Mouse (Mus musculus) kidney, postnatal 0 days (tissue): ENCODE measurements at regions not wholly inside any gene's neighbourhood (a gene's known extent, or its start where the extent isn't known, plus 50 kb on each side); places are given as distances from the start of the nearest gene placed in this dataset.

Experiments used
- ATAC-seq: fragments of 200-750 bp; cut with Nextera tagmentation; replicated peaks from 2 replicates; pipeline ENCODE4 v1.8.0; 2017; ENCODE audit warnings: low read depth, moderate number of reproducible peaks, moderate TSS enrichment, moderate library complexity; ENCODE audit not compliant: low FRiP score
- DNase-seq: peaks from one replicate; pipeline ENCODE4 v3.0.0-alpha.2; 2016; ENCODE audit warnings: low spot score
- H3K27ac ChIP-seq: fragments of 300-500 bp; sonication (generic); 2 replicates; pipeline ENCODE4 v1.5.1; 2014; ENCODE audit warnings: mild to moderate bottlenecking
- H3K27me3 ChIP-seq: fragments of 300-500 bp; sonication (generic); 2 replicates; pipeline ENCODE4 v1.6.1; 2014; ENCODE audit warnings: low read length, mixed read lengths; ENCODE audit not compliant: insufficient read depth
- H3K36me3 ChIP-seq: fragments of 300-500 bp; sonication (generic); 2 replicates; pipeline ENCODE4 v1.6.1; 2014; ENCODE audit warnings: low read length, mixed read lengths; ENCODE audit not compliant: insufficient read depth
- H3K4me1 ChIP-seq: fragments of 300-500 bp; sonication (generic); replicated peaks from 2 replicates; pipeline ENCODE4 v1.6.1; 2014; ENCODE audit warnings: antibody characterized with exemption, low read length, mixed read lengths; ENCODE audit not compliant: insufficient read depth
- H3K4me2 ChIP-seq: fragments of 300-500 bp; sonication (generic); 2 replicates; pipeline ENCODE4 v1.6.1; 2014; ENCODE audit warnings: mild to moderate bottlenecking, low read length, moderate library complexity, mixed read lengths
- H3K4me3 ChIP-seq: fragments of 300-500 bp; sonication (generic); replicated peaks from 2 replicates; pipeline ENCODE4 v1.5.1; 2014; ENCODE audit warnings: low read depth, low read length
- H3K9ac ChIP-seq: fragments of 300-500 bp; sonication (generic); 2 replicates; pipeline ENCODE4 v1.6.1; 2014; ENCODE audit warnings: low read depth, low read length
- H3K9me3 ChIP-seq: fragments of 300-500 bp; sonication (generic); replicated peaks from 2 replicates; pipeline ENCODE4 v1.6.1; 2016; ENCODE audit warnings: low read length, inconsistent platforms, mixed read lengths
- CTCF ChIP-seq: IDR thresholded peaks from 2 replicates; pipeline ENCODE4 v1.5.1; 2016; ENCODE audit warnings: antibody characterized with exemption, low read depth, mild to moderate bottlenecking, moderate library complexity
- WGBS: fragments of 180-500 bp; shearing (Covaris S2); extraction: QIAGEN DNeasy Blood & Tissue Kit; methylation state at CpG from one replicate; pipeline ENCODE4 v1.1.7; 2014; 5-methylcytosine and 5-hydroxymethylcytosine counted together

DNA sequence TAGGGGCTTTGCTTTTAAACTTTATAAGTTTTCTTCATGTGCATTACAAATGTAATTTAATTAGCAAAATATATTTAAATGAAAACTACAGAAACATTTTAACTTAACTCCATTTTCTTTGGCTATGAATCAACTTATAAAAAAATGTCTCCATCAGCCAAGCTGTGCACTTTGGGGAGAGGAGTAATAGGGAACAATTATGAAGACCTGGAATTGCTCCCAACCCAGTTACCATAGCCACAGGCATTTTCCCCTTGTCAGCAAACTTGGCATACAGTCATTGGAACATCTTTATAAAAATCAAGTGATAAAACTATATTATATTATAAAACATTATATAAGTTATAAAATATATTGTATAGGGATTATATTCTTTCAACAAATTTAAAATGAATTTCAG, 65.0 kb downstream of the Atxn7l3b start:
- H3K9ac ChIP-seq: no peak overlapping the region
- H3K27me3 ChIP-seq: no peaks in the 10 kb centered on the region
- H3K4me3 ChIP-seq: no peak overlapping the region
- ATAC-seq (no peak), DNase-seq (no peak)
- H3K9me3 ChIP-seq: no peaks in the 10 kb centered on the region
- H3K4me2 ChIP-seq: no peak overlapping the region
- no peak overlapping the region for H3K27ac ChIP-seq
- no peak for TF ChIP-seq CTCF
- H3K4me1 ChIP-seq: no peaks in the 10 kb centered on the region
- no peaks in the 10 kb centered on the region for H3K36me3 ChIP-seq

DNA sequence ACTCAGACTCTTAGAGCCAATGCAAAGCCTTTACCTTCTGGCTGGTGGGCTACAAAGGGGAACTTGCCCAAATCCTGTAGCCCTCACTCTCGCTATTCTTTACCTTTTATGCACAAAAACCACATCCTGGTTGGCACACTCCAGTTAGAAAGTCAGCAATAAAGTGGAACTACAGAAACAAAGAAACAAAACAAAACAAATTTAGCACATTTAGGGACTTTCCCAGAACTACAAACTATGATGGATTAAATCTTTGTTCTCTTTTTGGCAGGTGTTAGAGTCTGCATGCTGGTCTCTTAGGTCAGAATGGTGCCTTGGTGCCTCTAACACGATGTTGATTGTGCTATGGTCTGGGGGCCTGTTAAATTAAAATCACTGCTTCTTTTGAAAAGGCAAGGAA, 65.4 kb downstream of the Atxn7l3b start:
- Histone ChIP-seq H3K36me3 (no peaks in the 10 kb centered on the region), H3K4me3 (no peak overlapping the region), H3K9me3 (no peaks in the 10 kb centered on the region), H3K4me2 (no peak overlapping the region), H3K27me3 (no peaks in the 10 kb centered on the region), H3K4me1 (no peaks in the 10 kb centered on the region), H3K9ac (no peak overlapping the region), H3K27ac (no peak overlapping the region)
- WGBS: 38% methylated on average over 2 of the region's 2 CpGs
- TF ChIP-seq CTCF: no peak
- ATAC-seq (no peak), DNase-seq (no peak)

DNA sequence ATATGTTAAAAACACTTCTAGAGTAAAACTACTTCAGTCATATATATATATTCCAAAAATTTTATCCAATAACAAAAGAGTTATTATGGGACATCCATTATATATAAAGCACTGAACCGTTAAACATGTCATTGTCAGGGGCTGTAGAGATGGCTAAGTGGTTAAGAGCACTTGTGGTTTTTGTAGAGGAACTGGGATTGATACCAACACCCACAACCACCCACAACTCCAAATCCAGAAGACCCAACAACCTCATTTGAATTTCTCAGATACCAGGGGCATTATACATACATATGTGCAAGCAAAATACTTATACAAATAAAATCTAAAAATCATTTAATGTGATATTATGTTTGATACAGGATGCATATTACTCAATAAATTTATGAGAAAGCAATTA, 76.8 kb downstream of the Atxn7l3b start:
- DNase-seq (no peak), ATAC-seq (no peak)
- Histone ChIP-seq H3K27me3 (no peaks in the 10 kb centered on the region), H3K4me2 (no peak overlapping the region), H3K27ac (no peak overlapping the region), H3K4me3 (no peak overlapping the region), H3K9ac (no peak overlapping the region), H3K9me3 (no peaks in the 10 kb centered on the region), H3K4me1 (no peaks in the 10 kb centered on the region), H3K36me3 (no peaks in the 10 kb centered on the region)
- WGBS: 68% methylated on average over 1 of the region's 1 CpGs
- TF ChIP-seq CTCF: no peak

DNA sequence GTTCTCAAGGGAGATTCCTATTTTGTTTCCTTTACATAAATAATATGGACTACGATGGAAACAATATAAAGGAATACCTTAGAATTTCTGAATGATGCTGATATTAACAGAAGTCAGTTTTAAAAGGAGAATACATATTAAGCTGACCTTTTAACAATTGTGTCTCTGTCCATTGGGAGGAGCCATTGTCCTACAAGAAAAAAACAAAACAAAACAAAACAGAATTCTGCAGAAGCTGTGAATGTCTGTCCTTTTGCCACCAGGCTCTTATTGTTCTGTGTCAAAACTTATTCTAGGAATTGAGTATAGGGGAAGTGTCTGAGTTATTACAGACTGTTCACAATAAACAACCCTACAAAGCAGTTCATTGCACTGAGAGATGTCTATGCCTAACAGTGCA, 82.6 kb downstream of the Atxn7l3b start:
- peak; percentile 58; the same call in 1 of the 2 replicates for TF ChIP-seq CTCF
- DNase-seq: peak; percentile 45
- WGBS: 59% methylated on average over 1 of the region's 1 CpGs

DNA sequence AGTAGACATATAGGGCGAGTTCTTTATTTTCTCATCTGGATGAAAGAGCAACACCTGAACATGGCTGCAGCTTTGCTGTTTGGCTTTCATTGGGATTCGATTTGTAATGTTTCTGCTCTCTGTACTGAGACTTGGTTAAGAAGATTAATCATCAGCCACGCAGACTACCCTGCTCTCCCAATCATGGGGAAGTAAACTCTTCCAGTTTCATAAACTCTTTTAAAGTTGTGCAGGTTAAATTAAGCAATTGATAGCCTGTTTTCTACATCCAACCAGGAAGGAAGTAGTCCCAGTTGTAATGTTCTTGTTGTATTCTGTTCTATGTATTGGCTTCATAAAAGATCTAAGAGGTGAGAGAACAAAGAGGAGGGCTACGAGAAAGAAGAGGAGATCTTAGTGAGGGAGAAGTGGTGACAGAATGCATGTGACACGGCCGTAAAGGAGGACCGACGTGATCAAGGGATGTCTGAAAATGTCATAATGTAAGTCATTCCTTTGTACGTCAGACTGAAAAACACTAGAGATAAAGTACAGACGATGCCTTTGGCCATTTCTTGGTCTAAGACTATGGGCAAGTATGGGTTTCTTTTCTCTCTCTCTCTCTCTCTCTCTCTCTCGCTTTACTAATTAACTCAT, 91.3 kb downstream of the Atxn7l3b start:
- ATAC-seq: no peak
- TF ChIP-seq CTCF: no peak
- no peaks in the 10 kb centered on the region for H3K9me3 ChIP-seq
- no peaks in the 10 kb centered on the region for H3K36me3 ChIP-seq
- H3K4me3 ChIP-seq: no peak overlapping the region
- H3K9ac ChIP-seq: no peak overlapping the region
- H3K4me1 ChIP-seq: no peaks in the 10 kb centered on the region
- 83% methylated on average over 11 of the region's 11 CpGs for WGBS
- H3K4me2 ChIP-seq: no peak overlapping the region
- H3K27ac ChIP-seq: no peak overlapping the region
- DNase-seq: no peak
- H3K27me3 ChIP-seq: no peaks in the 10 kb centered on the region

More for the DNA sequence above, 82.6 kb downstream of the Atxn7l3b start:
- Histone ChIP-seq H3K4me2 (no peak overlapping the region), H3K4me3 (no peak overlapping the region), H3K9ac (no peak overlapping the region), H3K27ac (no peak overlapping the region), H3K9me3 (no peaks in the 10 kb centered on the region), H3K27me3 (no peaks in the 10 kb centered on the region), H3K36me3 (no peaks in the 10 kb centered on the region), H3K4me1 (no peaks in the 10 kb centered on the region)
- ATAC-seq: no peak

DNA sequence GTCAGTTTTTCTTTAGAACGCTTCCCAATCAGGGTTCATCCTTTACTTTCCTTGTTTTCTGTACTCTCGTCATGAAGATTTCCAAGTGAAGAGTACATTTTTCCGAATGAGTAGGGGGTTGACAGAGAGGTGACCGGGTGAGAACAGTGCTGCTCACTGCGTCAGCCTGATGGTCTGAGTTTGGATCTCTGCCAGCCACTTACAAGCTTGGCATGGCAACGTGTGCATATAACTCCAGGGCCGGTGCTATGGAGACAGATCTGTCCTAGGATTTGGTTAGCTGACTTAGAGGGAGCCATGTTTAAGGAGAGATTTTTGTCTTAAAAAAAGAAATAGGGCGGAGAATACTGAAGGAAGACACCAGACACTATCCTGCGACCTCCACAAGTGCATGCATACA, 92.8 kb downstream of the Atxn7l3b start:
- no peak for TF ChIP-seq CTCF
- no peaks in the 10 kb centered on the region for H3K4me1 ChIP-seq
- no peak overlapping the region for H3K9ac ChIP-seq
- 69% methylated on average over 9 of the region's 9 CpGs for WGBS
- no peak overlapping the region for H3K4me2 ChIP-seq
- no peak for DNase-seq
- no peaks in the 10 kb centered on the region for H3K9me3 ChIP-seq
- ATAC-seq: no peak
- no peak overlapping the region for H3K4me3 ChIP-seq
- H3K27me3 ChIP-seq: no peaks in the 10 kb centered on the region
- no peaks in the 10 kb centered on the region for H3K36me3 ChIP-seq
- no peak overlapping the region for H3K27ac ChIP-seq

DNA sequence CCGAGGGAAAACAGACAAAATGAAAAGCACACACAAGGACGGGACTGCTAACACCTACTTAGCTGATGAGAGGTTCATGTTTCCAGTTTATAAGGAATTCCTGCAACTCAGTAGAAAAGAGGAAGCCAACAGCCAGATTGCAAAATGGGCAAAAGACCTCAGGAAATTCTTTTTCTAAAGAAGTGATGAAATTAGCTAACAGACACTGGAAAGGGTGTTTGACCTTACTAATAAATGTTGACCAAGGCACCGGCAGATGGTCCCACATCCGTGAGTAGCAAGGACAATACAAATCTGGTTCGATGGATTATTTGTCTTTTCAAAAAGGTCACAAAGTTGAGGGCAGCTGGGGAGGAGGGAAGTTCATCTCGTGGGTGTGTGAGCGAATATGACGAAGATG, 93.3 kb downstream of the Atxn7l3b start:
- WGBS: 53% methylated on average over 8 of the region's 8 CpGs
- Histone ChIP-seq H3K4me2 (no peak overlapping the region), H3K4me1 (no peaks in the 10 kb centered on the region), H3K27ac (no peak overlapping the region), H3K36me3 (no peaks in the 10 kb centered on the region), H3K9ac (no peak overlapping the region), H3K27me3 (no peaks in the 10 kb centered on the region), H3K4me3 (no peak overlapping the region), H3K9me3 (no peaks in the 10 kb centered on the region)
- no peak for TF ChIP-seq CTCF
- DNase-seq (no peak), ATAC-seq (no peak)
